Mouse (Mus musculus): Measurements from ENCODE around the gene Fam234a. TPM values are rescaled to one million over a fixed set of nuclear protein-coding genes. Genes with fewer than 3 reads are reported as not detected.
"Not testable (repeated sequence)": the region's sequence is repeated elsewhere in the genome, so short reads cannot be mapped to it uniquely, and the experiment has no call there.

Fam234a gene
- total RNA-seq, 2 experiments from 2014 or later, result 4.6 to 6.2 TPM

DNA sequence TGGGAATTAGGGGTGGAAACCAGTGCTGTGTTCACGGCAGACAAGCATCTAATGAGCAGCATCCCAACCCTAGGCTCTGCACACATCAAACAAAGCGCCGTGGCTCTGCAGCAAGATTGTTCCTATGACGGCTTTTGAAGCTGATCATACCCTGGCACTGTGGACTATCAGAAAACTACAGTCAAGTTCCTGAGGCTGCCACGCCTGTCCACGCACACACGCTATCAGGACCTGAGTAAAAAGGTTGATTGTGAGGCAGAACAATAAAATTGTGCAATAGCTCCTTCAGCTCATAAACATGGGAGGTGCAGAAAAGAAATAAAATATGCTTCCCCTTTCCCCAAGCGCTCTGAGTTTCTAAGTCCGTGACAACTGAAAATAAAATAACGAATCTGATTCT is 6.4 kb downstream of the Fam234a start:
- ATAC-seq (replicated peaks; ENCODE audit: low FRiP score, low TSS enrichment, poor library complexity, severe bottlenecking), result peak; percentile 72

DNA sequence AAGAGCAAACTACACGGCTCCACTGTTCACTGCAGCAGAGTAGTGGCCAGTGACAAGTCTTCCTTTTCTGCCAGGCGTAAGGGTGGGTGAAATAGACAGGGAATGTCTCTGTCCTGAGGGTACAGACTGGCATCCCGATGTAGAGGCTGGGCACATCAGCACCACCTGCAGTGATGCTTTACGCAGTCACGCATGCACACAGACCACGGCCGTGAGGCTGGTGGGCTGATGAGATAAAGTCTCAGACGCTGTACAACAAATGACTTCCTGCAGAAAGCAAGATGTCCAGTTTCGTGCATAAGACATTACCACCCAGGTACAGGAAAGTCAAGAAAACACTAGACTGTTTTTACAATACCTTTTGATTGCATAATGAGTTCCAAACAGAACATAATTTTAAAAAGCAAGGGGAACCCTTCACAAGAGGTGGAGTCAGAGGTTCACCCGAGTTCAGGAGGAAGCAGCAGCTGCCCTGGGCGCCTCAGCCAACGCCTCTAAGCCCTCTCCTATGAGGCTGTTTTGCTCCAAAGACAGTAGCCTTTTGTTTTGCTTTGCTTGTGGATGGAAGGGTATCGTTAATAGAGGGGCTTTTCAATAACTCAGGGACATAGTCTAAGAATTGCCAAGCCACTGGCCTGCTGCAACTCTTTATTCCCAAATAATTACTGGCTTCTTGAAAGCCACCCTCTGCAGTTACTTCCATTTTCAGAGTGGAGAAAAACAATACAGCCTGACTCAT is 8.8 kb downstream of the Fam234a start:
- peak; percentile 55 for ATAC-seq (replicated peaks; ENCODE audit: low FRiP score, low TSS enrichment, poor library complexity, severe bottlenecking)

DNA sequence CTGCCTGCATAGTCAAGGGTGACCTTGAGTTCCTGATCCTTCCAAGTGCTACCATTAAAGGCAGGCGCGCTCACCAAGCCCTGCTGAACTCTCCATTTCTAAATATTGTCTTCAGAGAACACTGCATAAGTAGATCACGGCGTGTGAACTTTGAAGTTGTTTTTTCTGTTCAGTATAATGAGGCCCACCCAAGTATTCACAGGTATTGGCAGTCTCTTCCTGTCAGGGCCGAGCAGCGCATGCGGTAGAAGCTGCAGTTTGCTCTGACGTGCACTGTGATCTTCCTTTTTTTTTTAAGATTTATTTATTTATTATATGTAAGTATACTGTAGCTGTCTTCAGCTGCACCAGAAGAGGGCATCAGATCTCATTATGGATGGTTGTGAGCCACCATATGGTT is 9.7 kb downstream of the Fam234a start:
- ATAC-seq (replicated peaks; ENCODE audit: low FRiP score, low TSS enrichment, poor library complexity, severe bottlenecking), result no peak

- ATAC-seq (replicated peaks; ENCODE audit: low FRiP score, low TSS enrichment, poor library complexity, severe bottlenecking), result 0 out of 2 replicates have a peak, but pooled peaks have one; percentile 35
Observed at GRCm38 (mm10) chr17:26232863-26233262, 11.2 kb downstream of the Fam234a start.

- ATAC-seq (replicated peaks; ENCODE audit: low FRiP score, low TSS enrichment, poor library complexity, severe bottlenecking), result no peak
Observed at GRCm38 (mm10) chr17:26231156-26231555, 12.9 kb downstream of the Fam234a start.

DNA sequence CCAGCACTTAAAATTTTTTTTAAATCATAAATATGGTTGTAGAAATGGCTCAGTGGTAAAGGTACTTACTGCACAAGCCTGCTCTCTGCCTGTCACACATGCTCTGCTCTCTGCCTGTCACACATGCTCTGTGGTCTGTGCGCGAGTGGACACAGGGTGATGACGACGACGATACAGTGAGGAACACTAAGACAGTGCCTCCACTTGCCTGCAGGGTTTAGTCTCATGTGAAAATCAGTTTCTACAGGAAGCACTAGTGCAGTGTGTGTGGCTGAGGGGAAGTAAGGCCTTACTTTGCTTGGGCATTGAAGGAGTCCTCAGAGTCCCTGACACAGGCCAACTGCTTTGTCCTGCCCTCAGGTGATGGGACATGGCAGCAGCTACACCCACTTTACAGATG is 14.3 kb downstream of the Fam234a start:
- ATAC-seq (replicated peaks; ENCODE audit: low FRiP score, low TSS enrichment, poor library complexity, severe bottlenecking), result no peak

DNA sequence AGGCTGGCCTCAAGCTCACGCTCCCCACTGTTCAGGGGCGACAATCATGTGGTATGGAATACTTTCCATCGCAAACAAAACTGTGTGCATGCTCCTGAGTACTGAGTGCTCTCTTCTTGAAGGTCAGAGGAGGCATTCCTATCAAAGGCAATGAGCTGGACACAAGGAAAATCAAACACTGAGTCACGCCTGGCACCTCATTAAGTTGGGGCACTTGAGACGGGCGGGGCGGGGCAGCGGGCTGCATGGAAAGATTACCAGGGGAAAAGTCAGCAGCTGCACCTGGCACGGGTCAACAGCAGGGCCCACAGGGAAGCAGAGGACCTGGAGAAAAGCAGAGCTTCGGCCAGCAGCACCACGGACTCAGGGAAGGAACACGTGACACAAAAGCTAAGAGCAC is 18.9 kb downstream of the Fam234a start:
- ATAC-seq (replicated peaks; ENCODE audit: low FRiP score, low TSS enrichment, poor library complexity, severe bottlenecking), result no peak; the same call in 1 of the 2 replicates

DNA sequence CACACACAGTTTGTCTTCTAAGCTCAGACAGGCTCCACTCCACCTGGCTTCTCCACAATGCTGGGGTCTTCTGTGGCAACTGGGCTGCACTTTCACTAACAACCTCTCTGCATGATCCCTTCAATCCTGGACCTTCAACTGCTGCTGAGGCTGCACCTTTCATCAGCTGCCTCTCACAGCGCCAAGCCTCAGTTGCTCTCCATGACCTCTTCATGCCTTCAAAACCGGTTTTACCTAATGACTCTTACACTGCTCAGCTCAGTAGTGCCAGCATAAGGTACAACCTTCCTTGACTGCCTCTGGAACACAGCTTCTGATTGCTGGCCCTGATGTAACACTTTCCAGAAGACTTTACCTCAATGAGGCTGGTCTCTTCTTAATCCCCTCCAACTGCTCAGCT is 22.5 kb downstream of the Fam234a start:
- ATAC-seq (replicated peaks; ENCODE audit: low FRiP score, low TSS enrichment, poor library complexity, severe bottlenecking), result no peak

DNA sequence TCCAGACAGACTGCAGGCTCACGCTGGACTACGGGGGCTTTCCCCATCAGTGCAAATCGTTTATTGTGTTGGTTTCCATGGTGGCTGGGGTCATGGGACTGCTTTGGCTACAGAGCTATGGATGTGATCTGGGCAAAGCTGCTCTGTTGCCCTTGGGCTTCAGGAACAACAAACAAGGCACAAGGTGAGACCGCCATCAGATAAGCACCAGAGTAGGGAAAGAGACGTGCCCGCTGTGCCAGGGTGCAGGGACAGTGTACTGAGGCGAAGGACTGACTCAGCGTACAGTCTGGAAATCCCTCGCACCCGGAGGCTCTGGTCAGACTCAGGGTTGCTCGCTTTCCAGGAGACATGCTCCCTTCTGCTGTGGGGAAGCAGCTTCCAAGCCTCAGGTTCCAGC is 31.4 kb downstream of the Fam234a start:
- ATAC-seq (replicated peaks; ENCODE audit: low FRiP score, low TSS enrichment, poor library complexity, severe bottlenecking), result no peak

GRCm38 (mm10) chr17:26212241-26212640 is 31.8 kb downstream of the Fam234a start:
- no peak for ATAC-seq (replicated peaks; ENCODE audit: low FRiP score, low TSS enrichment, poor library complexity, severe bottlenecking)

DNA sequence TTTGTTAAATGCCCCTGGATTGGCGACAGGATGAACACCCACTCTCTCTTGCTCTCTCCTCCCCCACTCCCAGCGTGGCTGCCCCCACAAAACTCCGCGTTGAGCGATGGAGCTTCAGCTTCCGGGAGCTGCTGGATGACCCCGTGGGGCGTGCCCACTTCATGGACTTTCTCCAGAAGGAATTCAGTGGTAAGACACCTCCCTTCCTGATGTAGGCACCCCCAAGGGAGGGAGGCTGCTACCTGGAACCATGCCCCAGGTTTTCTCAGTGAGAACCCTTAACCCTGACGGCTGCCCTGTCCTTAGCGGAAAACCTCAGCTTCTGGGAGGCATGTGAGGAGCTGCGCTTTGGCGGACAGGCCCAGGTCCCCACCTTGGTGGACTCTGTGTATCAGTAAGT is 36.4 kb downstream of the Fam234a start, which contains the start of gene Arhgdig:
Arhgdig (minus strand) TSS at position 101 of the 400 bp plus-strand sequence.
- ATAC-seq (replicated peaks; ENCODE audit: low FRiP score, low TSS enrichment, poor library complexity, severe bottlenecking), result no peak

GRCm38 (mm10) chr17:26206392-26206791 is 37.6 kb downstream of the Fam234a start:
- no peak for ATAC-seq (replicated peaks; ENCODE audit: low FRiP score, low TSS enrichment, poor library complexity, severe bottlenecking)

DNA sequence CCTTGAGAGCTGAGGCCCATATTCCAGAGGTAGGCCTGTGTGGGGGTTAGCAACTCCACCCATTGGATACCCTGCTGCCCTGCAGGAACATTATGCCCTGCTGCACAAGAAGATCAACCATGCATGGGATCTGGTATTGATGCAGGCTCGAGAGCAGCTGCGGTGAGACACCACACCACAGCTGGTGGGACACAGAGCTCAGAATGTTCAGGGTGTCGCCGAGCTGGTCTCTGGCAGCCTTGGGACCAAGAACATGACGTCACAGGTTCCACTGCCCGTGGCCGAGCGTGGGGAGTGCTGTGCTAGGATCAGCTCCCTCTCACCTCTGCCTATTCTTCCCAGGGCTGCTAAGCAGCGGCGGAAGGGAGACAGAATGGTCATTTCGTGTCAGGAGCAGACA is 39.3 kb downstream of the Fam234a start:
- ATAC-seq (replicated peaks; ENCODE audit: low FRiP score, low TSS enrichment, poor library complexity, severe bottlenecking), result no peak

DNA sequence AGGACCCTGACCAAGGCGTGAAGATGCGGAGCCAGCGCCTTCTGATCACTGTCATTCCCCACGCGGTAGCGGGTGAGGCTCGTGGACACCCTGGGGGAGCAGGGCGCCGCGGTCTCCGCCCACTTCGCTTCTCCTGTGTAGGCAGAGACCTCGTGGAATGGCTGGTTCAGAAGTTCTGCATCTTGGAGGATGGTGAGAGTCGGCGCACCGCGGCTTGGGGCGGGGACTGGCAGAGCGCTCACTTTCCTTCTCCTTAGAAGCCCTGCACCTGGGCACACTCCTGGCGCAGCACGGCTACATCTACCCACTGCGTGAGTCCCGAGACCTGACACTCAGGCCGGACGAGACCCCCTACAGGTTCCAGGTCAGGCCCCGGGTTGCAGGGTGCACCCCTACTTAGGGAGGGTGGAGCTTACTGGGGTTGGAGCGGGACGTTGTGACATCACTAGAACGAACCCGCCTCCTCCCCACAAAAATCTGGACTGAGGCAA is 40.7 kb downstream of the Fam234a start:
- ATAC-seq (replicated peaks; ENCODE audit: low FRiP score, low TSS enrichment, poor library complexity, severe bottlenecking), result no peak

- ATAC-seq (replicated peaks; ENCODE audit: low FRiP score, low TSS enrichment, poor library complexity, severe bottlenecking), result no peak
Observed at GRCm38 (mm10) chr17:26202737-26203136, 41.3 kb downstream of the Fam234a start, which contains the start of gene Rgs11. TSS of gene Rgs11 (plus strand) at chr17:26202951.

GRCm38 (mm10) chr17:26201998-26202397 is 42.0 kb downstream of the Fam234a start:
- ATAC-seq (replicated peaks; ENCODE audit: low FRiP score, low TSS enrichment, poor library complexity, severe bottlenecking), result no peak

- no peak for ATAC-seq (replicated peaks; ENCODE audit: low FRiP score, low TSS enrichment, poor library complexity, severe bottlenecking)
Observed at GRCm38 (mm10) chr17:26200831-26201705, 43.0 kb downstream of the Fam234a start.

DNA sequence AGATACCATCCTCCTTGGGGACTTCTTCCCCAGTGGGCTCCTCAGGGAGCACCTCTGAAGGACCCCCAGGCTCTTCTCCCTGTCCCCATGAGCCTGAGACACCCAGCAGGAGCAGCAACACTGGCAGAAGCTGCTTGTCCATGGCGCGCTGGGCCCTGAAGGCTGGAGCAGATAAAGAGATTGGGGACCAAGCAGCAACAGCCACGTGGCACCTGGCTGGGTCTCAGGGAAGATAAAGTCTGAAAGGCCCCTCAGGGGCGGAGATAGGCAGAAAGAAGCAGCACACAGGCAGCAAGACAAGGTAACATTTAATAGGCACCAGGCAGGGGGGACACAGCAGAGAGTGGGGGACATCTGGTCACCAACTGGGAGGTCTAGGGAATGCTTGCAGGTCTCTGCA is 45.1 kb downstream of the Fam234a start, which contains the start of gene Pdia2:
Pdia2 (minus strand) TSS at position 196 of the 400 bp plus-strand sequence.
- peak; percentile 64 for ATAC-seq (replicated peaks; ENCODE audit: low FRiP score, low TSS enrichment, poor library complexity, severe bottlenecking)

DNA sequence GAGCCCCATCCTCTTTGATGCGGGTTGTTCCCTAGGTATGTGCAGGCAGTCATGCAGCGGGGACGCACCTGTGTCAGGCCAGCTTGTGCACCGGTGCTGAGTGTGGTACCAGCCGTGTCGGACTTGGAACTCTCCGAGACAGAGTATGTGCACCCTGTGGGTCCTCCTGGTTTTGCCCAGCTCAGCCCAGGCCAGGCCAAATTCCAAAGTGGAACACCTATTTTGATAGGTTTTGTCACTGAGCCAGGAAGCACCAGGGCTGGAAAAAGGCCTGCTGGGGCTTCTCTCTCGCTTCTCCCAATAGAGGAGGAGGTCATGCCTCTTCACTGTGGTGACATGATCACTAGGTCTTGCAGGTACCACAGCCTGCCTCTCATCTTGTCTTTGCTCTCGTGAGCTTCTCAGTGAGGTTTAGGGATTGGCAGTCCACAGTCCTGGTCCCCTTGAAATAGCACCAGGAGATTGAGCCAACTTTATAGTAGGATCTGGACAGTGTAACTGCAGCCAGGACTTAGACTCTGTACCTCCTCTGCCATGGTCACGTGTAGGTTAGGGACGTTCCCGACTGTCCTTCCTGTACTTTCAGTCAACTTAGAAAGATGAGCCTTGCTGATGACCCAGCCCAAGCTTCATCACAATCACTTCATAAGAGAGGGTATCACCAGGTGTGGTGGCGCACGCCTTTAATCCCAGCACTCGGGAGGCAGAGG is 51.4 kb downstream of the Fam234a start:
- no peak for ATAC-seq (replicated peaks; ENCODE audit: low FRiP score, low TSS enrichment, poor library complexity, severe bottlenecking)

GRCm38 (mm10) chr17:26191486-26191885 is 52.6 kb downstream of the Fam234a start:
- ATAC-seq (replicated peaks; ENCODE audit: low FRiP score, low TSS enrichment, poor library complexity, severe bottlenecking), result not testable (repeated sequence)
